Mouse (Mus musculus) spleen, adult 2 months (tissue): Measurements from ENCODE around the gene Ptger1. TPM values are rescaled to one million over a fixed set of nuclear protein-coding genes. Genes with fewer than 3 reads are reported as not detected.

ENCODE experiments used
- DNase-seq, 2 experiments: peaks; one replicate each; pipeline versions ENCODE4 v3.0.0 to v3.0.0-alpha.2; 2012 to 2021; ENCODE audit warnings: low spot score in 2 of 2, low read depth in 1 of 2
- H3K27ac ChIP-seq: fragments of 200-500 bp; 2 replicates; pipeline ENCODE4 v1.5.1; 2012; ENCODE audit warnings: low read length, inconsistent platforms; ENCODE audit not compliant: insufficient read depth
- H3K27me3 ChIP-seq: fragments of 200-500 bp; 2 replicates; pipeline ENCODE4 v1.6.1; 2012; ENCODE audit warnings: mild to moderate bottlenecking, moderate library complexity, low read length, inconsistent platforms; ENCODE audit not compliant: control insufficient read depth, insufficient read depth
- H3K36me3 ChIP-seq: fragments of 200-500 bp; 2 replicates; pipeline ENCODE4 v1.6.1; 2012; ENCODE audit warnings: mild to moderate bottlenecking, low read length, inconsistent platforms; ENCODE audit not compliant: control insufficient read depth, insufficient read depth
- H3K4me1 ChIP-seq: fragments of 200-500 bp; 2 replicates; pipeline ENCODE4 v1.6.1; 2011; ENCODE audit warnings: inconsistent platforms; ENCODE audit not compliant: control insufficient read depth, insufficient read depth, insufficient read length
- H3K4me3 ChIP-seq: fragments of 200-500 bp; 2 replicates; pipeline ENCODE4 v1.5.1; 2011; ENCODE audit warnings: mild to moderate bottlenecking, inconsistent platforms; ENCODE audit not compliant: insufficient read depth, insufficient read length; ENCODE audit errors: extremely low read depth
- CTCF ChIP-seq: fragments of 200-500 bp; IDR thresholded peaks from 2 replicates; pipeline ENCODE4 v1.5.1; 2011; ENCODE audit warnings: mild to moderate bottlenecking, inconsistent platforms; ENCODE audit not compliant: insufficient read depth, insufficient read length, insufficient replicate concordance; ENCODE audit errors: extremely low read depth
- POLR2A ChIP-seq: fragments of 200-500 bp; IDR thresholded peaks from 2 replicates; pipeline ENCODE4 v1.6.1; 2011; ENCODE audit warnings: low read depth, low read length, inconsistent platforms
- WGBS: fragments of 180-500 bp; shearing (Covaris S2); methylation state at CpG from one replicate; pipeline ENCODE4 v1.1.7; 2018; 5-methylcytosine and 5-hydroxymethylcytosine counted together
- polyA plus RNA-seq: library from polyadenylated mRNA; depleted of rRNA; stranded (reverse); fragments of >200 nt; gene quantifications from 2 replicates; pipeline ENCODE4 v1.2.3, GENCODE M21; 2012

Gene Ptger1
- polyA plus RNA-seq, 1 experiment = 2.3 TPM

DNA sequence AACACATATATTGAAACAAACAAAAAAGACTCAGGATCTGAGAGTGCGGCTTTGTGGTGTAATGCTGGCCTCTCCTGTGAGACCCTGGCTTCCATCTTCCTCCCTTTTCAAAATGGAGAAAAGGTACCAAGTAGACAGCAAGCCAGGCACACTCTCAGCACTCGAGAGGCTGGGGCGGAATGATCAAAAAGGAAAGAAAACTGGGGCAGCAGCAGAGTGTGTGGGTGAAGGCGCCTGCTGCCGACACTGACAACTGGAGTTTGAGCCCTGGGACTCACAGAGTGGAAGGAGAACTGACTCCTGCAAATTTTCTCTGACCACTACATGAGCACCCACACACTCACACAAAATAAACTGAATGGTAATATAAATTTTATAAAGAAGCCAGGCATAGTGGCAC, 8.0 kb downstream of the Ptger1 start:
- no peak for DNase-seq
- TF ChIP-seq POLR2A = no peak
- TF ChIP-seq CTCF = no peak
- 92% methylated on average over 5 of the region's 5 CpGs for WGBS
- Histone ChIP-seq H3K4me3 (no peak overlapping the region), H3K4me1 (no peaks in the 10 kb centered on the region), H3K36me3 (peaks cover 60% of the 10 kb centered on the region), H3K27me3 (no peaks in the 10 kb centered on the region), H3K27ac (no peak overlapping the region)

DNA sequence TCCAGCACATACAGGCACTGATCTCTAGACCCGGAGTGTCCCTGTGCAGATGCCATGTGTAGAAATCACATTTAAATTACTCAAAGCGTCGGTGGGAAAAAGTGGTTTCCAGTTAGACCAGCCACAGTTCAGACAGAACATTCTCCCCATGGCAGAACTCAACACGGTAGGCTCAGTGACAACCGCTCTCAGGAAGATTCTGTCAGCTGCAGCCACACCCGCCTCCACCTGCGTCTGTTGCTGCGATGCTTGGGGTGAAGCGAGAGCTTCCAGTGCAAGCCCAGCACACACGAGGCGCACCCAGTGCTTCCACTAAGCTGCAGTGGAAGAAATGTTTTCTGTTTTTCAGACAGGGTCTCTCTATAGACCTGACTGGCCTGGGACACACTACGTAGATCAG, 13.4 kb downstream of the Ptger1 start:
- Histone ChIP-seq H3K27me3 (no peaks in the 10 kb centered on the region), H3K27ac (no peak overlapping the region), H3K4me1 (no peaks in the 10 kb centered on the region), H3K36me3 (peaks cover 62% of the 10 kb centered on the region), H3K4me3 (no peak overlapping the region)
- TF ChIP-seq CTCF = no peak
- DNase-seq = no peak
- 90% methylated on average over 12 of the region's 12 CpGs for WGBS

DNA sequence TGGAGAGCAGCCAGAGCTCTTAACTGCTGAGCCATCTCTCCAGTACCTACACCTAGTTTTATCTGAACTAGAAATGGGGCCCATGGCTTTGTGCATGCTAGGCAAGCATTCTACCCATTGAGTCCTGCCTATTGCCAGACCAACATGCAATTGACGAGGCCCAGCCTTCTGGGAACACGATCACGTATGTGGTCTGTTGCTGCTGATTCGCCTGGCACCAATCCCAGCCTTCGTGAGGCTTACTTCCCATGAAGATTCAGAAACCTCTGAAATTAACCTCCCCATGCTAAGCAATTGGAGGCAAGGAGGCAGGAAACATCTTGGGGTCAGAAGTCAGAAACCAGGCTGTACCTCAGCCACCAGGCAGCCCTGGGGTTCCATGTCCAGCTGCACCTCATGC, 14.1 kb downstream of the Ptger1 start:
- DNase-seq = no peak
- Histone ChIP-seq H3K4me3 (no peak overlapping the region), H3K27me3 (no peaks in the 10 kb centered on the region), H3K27ac (no peak overlapping the region), H3K36me3 (peaks cover 69% of the 10 kb centered on the region), H3K4me1 (no peaks in the 10 kb centered on the region)
- TF ChIP-seq CTCF (no peak), POLR2A (no peak)
- WGBS = 91% methylated on average over 5 of the region's 5 CpGs

DNA sequence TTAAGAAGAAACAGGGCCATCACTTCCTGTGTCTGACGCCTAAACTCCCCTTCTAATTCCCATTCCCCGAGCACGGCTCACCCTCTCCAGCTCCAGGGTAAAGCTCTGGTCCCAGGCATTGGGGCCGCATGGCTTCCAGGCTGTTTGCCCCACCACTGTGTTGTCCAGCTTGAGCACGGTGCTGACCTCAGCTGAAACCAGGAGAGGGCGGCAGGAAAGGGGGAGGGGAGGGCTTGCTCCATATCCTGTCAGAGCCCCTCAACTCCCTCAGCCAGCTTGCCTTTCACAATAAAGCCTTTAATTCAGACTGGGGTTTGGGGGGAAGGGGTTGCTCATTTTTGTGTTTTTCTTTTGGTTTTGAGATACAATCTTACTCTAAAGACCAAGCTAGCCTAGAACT, 14.6 kb downstream of the Ptger1 start:
- TF ChIP-seq POLR2A (no peak), CTCF (no peak)
- peaks cover 71% of the 10 kb centered on the region for H3K36me3 ChIP-seq
- no peak for DNase-seq
- H3K27me3 ChIP-seq = no peaks in the 10 kb centered on the region
- 84% methylated on average over 6 of the region's 6 CpGs for WGBS
- no peak overlapping the region for H3K4me3 ChIP-seq
- H3K27ac ChIP-seq = no peak overlapping the region
- H3K4me1 ChIP-seq = no peaks in the 10 kb centered on the region

DNA sequence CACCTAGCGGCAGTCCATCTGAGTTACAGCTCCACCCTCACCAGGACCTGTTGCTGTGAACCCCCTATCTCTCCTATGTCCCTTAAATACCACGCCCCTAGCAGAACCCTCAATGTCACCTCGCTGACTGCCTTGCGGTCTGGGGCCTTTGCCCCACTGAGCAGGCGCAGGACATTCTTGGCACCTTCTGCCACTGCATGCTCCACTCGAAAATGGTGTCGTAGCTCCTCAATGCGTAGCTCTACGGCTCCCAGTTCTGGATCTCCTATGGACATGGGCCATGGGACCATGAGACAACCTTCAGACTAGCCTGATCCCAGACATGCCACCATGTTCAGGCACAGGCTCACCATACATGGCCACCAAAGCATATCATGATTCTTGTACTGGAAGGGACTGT, 18.0 kb downstream of the Ptger1 start:
- no peak overlapping the region for H3K4me3 ChIP-seq
- WGBS = 95% methylated on average over 9 of the region's 9 CpGs
- DNase-seq = no peak
- no peaks in the 10 kb centered on the region for H3K27me3 ChIP-seq
- no peak overlapping the region for H3K27ac ChIP-seq
- TF ChIP-seq CTCF = no peak
- no peak for TF ChIP-seq POLR2A
- H3K4me1 ChIP-seq = no peaks in the 10 kb centered on the region
- peaks cover 66% of the 10 kb centered on the region for H3K36me3 ChIP-seq

DNA sequence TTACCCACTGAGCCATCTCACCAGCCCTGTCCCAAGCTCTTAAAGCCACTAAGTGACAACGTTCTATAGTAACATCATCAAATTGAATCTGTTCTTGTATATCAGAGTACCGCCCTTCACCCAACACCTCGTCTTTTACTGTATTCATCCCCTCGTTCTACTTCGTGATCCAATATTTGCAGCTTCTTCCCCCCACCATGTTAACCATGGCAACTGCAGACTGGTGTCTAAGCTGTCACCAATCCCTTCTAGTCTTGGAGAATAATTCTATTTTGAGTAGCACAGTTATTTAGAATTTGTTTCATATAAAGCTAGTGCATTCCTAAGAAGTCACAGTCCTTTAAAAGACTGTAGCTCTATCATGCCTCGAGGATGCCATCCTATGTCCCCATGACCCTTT, 22.8 kb downstream of the Ptger1 start:
- H3K4me3 ChIP-seq = no peak overlapping the region
- 92% methylated on average over 6 of the region's 6 CpGs for WGBS
- DNase-seq = no peak
- peaks cover 11% of the 10 kb centered on the region; the same call in 1 of the 2 replicates for H3K4me1 ChIP-seq
- no peak overlapping the region for H3K27ac ChIP-seq
- TF ChIP-seq POLR2A (no peak), CTCF (no peak)
- H3K36me3 ChIP-seq = peaks cover 52% of the 10 kb centered on the region
- no peaks in the 10 kb centered on the region for H3K27me3 ChIP-seq

DNA sequence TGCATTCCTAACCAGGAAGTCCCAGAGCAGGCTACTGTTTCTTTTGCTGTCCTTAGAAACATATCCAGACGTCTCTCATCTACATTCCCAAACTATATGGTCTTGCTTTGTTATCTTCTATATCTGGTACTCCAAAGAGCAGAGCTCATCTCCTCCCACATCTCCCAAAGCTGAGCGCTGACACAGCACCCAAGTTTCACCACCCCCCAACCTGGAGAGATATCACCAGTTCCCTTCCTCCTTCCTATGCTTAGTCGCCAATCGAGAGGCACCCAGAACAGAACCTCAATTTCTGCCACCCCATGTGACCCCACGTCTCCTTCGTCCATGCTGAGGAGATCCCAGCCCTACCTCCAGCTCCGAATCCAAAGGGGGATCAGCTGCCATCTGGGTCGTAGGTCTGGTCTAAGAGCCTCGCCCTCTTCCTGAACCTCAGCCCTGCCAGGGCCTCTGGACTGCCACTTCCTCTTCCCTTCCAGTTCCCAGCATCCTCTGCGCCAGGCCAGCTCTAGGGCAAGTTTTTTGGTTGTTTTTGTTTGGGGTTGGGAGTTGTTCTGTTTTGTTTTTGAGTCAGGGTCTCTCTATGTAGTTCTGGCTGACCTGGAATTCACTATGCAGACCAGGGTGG, 27.2 kb downstream of the Ptger1 start:
- Histone ChIP-seq H3K4me3 (no peak overlapping the region; the same call in 1 of the 2 replicates), H3K27ac (peak overlapping the region; percentile 72)

More for the DNA sequence above, 27.2 kb downstream of the Ptger1 start:
- Histone ChIP-seq H3K36me3 (peaks cover 26% of the 10 kb centered on the region), H3K27me3 (no peaks in the 10 kb centered on the region), H3K4me1 (peaks cover 35% of the 10 kb centered on the region)
- TF ChIP-seq POLR2A (no peak), CTCF (no peak)
- DNase-seq = peak in 1 of 2 experiments; percentile 44
- 33% methylated on average over 10 of the region's 10 CpGs for WGBS
